Mouse (Mus musculus) heart, postnatal 0 days (tissue): ENCODE data around the gene Mas1.

Source experiments
- CTCF ChIP-seq: IDR thresholded peaks from 2 replicates; pipeline ENCODE4 v1.5.1; 2016; ENCODE audit warnings: antibody characterized with exemption, control low read depth, low read depth
- EP300 ChIP-seq: IDR thresholded peaks from 2 replicates; pipeline ENCODE4 v1.6.1; 2016; ENCODE audit warnings: antibody characterized with exemption, low read depth

DNA sequence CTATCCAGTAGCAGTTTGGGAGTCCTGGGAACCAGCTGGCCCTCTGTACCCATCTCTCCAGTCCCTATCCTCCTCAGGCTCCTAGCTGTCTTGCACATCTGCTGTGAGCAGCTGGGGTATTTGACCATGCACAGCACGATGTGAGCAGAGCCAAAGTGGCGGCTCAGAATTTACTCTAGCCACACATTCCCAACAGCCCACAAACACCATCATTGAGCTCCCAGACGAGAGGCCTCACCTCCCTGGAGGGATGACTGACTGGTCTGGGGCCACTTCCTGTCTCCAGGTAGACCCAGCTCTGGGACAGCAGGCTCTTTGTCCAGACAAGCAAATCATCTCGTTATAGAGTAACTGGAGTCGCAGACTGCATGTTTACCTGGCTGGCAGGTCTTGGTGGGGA is 22.1 kb downstream of the Mas1 start:
- TF ChIP-seq CTCF (no peak), EP300 (no peak)
